Mouse (Mus musculus) cerebellum, adult 9-10 months (tissue): ENCODE results near the gene Lrig2.
"Not testable (repeated sequence)": the region's sequence is repeated elsewhere in the genome, so short reads cannot be mapped to it uniquely, and the experiment has no call there.

Experiments used
- DNase-seq: peaks from one replicate; pipeline ENCODE4 v3.0.0; 2022

The Lrig2 gene

GRCm38 (mm10) chr3:104431156-104431847 lies 80.4 kb downstream of the Lrig2 start:
- DNase-seq, result no peak

- DNase-seq, result not testable (repeated sequence)
Measured at GRCm38 (mm10) chr3:104427354-104427753, 84.4 kb downstream of the Lrig2 start.

- peak; percentile 65 for DNase-seq
Measured at GRCm38 (mm10) chr3:104424346-104424745, 87.4 kb downstream of the Lrig2 start.

- DNase-seq, result no peak
Measured at GRCm38 (mm10) chr3:104420929-104421328, 90.8 kb downstream of the Lrig2 start.

- DNase-seq, result no peak
Measured at GRCm38 (mm10) chr3:104419990-104420389, 91.7 kb downstream of the Lrig2 start.

- DNase-seq, result no peak
Measured at GRCm38 (mm10) chr3:104416806-104417205, 94.9 kb downstream of the Lrig2 start.

GRCm38 (mm10) chr3:104412482-104412881 lies 99.2 kb downstream of the Lrig2 start:
- no peak for DNase-seq

- DNase-seq, result no peak
Measured at GRCm38 (mm10) chr3:104407506-104407905, 104.2 kb downstream of the Lrig2 start.

- no peak for DNase-seq
Measured at GRCm38 (mm10) chr3:104403582-104403981, 108.1 kb downstream of the Lrig2 start.

GRCm38 (mm10) chr3:104401176-104401575 lies 110.5 kb downstream of the Lrig2 start:
- DNase-seq, result no peak

GRCm38 (mm10) chr3:104400126-104400525 lies 111.6 kb downstream of the Lrig2 start:
- no peak for DNase-seq

- DNase-seq, result peak; percentile 86
Measured at GRCm38 (mm10) chr3:104399296-104400045, 112.2 kb downstream of the Lrig2 start.

- DNase-seq, result peak; percentile 50
Measured at GRCm38 (mm10) chr3:104397316-104397715, 114.4 kb downstream of the Lrig2 start.

- no peak for DNase-seq
Measured at GRCm38 (mm10) chr3:104396736-104397081, 115.0 kb downstream of the Lrig2 start.

- peak; percentile 88 for DNase-seq
Measured at GRCm38 (mm10) chr3:104396067-104396735, 115.5 kb downstream of the Lrig2 start.

GRCm38 (mm10) chr3:104390072-104390471 lies 121.6 kb downstream of the Lrig2 start:
- no peak for DNase-seq

GRCm38 (mm10) chr3:104389449-104389848 lies 122.3 kb downstream of the Lrig2 start:
- DNase-seq, result no peak

- no peak for DNase-seq
Measured at GRCm38 (mm10) chr3:104385587-104385986, 126.1 kb downstream of the Lrig2 start.

- no peak for DNase-seq
Measured at GRCm38 (mm10) chr3:104383681-104384341, 127.9 kb downstream of the Lrig2 start.

GRCm38 (mm10) chr3:104378228-104378627 lies 133.5 kb downstream of the Lrig2 start:
- DNase-seq, result no peak

GRCm38 (mm10) chr3:104373907-104374306 lies 137.8 kb downstream of the Lrig2 start:
- DNase-seq, result no peak

- DNase-seq, result no peak
Measured at GRCm38 (mm10) chr3:104372374-104372773, 139.3 kb downstream of the Lrig2 start.

- no peak for DNase-seq
Measured at GRCm38 (mm10) chr3:104367912-104368311, 143.8 kb downstream of the Lrig2 start.
